Mouse (Mus musculus) small intestine, adult 2 months (tissue): ENCODE data around the gene Pin1.

Experiments
- CTCF ChIP-seq: fragments of 200-500 bp; IDR thresholded peaks from 2 replicates; pipeline ENCODE4 v1.5.1; 2012; ENCODE audit warnings: low read depth, mild to moderate bottlenecking, control low read depth, inconsistent platforms, low read length, moderate library complexity, mixed read lengths; ENCODE audit not compliant: insufficient replicate concordance, insufficient read length; ENCODE audit errors: extremely low read depth
- POLR2A ChIP-seq: fragments of 200-500 bp; IDR thresholded peaks from 2 replicates; pipeline ENCODE4 v1.6.1; 2012; ENCODE audit warnings: low read depth, mild to moderate bottlenecking, control low read depth, inconsistent platforms, low read length, moderate library complexity

DNA sequence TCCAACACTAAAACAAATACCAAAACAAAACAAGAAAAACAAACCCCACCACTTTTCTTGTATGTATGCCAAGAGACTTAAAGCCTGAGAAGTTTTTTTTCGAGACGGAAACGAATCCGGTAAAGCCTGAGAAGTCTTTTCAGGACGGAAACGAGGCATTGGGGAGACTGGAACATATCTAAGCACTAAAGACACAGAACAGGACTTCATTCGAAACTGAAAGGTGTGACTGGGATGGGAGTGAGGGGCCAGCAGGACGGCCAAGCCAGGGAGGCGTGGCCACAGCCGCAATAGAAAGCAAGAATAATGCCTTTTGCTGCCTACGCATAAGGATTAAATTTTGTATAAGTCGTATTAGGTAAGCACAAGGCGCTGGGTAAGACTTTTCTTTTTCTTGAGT is 8.1 kb upstream of the Pin1 start:
- no peak for TF ChIP-seq CTCF
- TF ChIP-seq POLR2A = no peak
